Mouse (Mus musculus): ENCODE results near the gene Cabin1.
A peak's percentile ranks its signal among the peaks of the same experiment; 100 is the strongest.

Gene Cabin1

DNA sequence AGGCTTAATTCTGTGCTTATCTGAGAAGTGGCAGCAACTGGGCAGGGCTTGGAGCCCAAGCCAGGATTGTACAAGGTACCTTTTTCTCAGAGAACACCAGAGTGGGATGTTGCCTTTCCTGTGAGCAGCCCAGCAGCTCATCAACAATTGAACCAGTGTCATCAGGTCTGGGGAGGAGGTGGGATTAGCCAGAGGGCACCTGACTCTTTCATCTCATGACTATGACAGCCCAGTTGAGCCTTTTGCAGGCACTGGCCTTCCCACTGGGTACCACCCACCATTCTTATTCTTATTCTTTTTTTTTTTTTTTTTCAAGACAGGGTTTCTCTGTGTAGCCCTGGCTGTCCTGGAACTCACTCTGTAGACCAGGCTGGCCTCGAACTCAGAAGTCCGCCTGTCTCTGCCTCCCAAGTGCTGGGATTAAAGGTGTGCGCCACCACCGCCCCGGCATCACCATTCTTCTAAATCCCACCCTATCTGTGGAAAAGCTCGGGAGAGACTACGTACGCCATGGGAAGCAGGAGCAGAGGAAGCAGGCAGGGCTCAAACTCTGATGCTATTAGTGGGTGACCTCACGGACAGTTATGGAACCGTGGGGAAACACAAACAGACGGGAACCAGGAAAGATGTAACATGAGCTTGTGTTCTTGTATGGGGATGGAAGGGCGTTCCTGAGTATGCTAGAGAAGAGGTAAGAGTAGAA lies 127.9 kb downstream of the Cabin1 start:
- DNase-seq (ENCODE audit: low spot score in 2 of 2), result no peak

DNA sequence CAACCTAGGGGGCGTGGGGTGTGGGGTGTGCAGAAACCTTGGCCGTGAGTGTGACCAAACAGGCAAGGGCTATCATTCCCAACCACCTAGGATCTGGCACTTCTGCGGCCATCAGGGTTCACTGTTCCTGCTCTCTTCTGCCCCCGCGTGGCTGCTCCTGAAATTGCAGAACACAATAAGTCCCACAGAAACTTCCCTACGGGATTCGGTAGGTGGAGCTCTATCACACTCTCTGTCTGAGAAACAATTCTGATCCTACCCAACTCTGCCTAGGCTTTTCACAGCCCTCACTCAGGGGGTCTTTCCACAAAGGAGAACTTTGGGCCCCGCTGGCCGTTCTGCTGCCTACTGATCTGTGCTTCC lies 128.5 kb downstream of the Cabin1 start:
- peak; percentile 79 to 92 for DNase-seq (ENCODE audit: low spot score in 2 of 2)

DNA sequence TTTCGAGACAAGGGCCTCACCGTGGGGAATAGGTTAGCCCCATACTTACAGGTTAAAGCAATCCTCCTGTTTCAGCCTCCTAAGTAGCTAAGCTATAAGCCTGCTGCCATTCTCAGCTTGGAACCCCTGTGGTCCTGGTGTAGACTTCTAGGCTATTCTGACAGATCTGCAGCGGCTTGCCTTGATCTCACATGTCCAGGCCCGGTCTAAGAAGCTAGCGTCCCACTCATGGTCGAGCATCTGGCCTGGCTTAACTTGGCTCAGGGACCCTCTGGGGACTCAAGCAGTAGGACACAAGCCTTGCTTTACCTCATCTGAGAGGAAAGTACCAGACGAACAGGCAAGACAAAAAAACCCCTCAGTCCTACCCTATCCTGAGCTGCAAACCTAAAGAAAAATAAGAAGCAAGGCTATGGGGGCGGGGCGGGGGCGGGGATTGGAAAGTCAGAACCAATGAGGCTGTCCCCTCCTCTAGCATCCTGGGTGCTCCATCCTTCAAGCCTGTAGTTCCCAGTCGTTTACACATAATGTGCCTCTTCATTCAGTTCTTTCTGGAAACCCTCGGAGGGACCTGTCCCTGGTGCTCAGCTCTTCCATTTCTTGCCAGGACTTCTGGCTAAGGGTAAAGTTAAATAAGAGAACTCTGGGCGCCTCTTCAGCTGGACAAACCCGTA lies 129.0 kb downstream of the Cabin1 start:
- no peak for DNase-seq (ENCODE audit: low spot score in 2 of 2)

DNA sequence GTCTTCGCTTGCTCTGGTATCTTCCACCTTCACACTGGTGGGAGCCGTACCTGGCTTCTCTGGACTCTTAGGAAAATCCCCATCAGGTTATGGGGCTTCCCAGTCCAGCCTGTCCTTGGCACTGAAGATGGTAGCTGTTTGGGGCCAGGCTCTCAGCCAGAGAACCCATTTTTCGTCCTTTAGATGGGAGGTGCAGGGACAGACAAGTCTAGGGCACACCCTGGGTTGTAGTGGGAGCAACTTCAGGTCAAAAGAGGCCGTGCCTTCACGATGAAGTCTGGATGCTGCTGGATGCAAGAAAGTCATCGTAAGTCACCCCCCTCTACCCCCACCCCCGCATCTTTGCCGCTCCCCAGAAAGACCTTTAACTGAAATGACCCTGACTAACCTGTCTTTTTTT lies 129.5 kb downstream of the Cabin1 start:
- no peak for DNase-seq (ENCODE audit: low spot score in 2 of 2)

DNA sequence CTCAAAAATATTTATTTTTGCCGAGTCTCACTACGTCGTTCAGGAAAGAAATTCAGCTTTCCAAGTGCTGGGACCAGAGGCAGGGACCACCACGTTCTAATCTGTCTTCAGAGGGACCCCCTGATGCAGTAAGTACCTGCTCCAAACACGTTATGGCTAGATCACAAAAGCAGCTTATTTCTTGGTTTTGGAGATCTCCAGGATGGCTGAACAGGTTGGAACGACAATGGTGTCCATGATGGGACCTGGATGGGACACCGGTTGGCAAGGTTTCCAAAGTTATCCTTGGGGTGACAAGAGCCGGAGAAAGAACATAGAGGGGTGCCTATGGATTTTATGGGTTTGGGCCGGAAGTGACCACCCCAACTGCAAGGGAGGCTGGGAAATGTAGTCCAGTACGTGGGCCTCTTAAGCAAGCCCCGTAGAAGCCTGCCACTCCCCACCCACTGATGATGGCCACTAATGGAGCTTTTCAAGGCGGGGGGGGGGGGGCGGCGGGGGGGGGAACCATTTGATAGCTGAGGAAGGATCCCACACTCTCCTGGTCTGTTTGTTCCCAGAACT lies 130.5 kb downstream of the Cabin1 start:
- DNase-seq (ENCODE audit: low spot score in 2 of 2), result no peak

DNA sequence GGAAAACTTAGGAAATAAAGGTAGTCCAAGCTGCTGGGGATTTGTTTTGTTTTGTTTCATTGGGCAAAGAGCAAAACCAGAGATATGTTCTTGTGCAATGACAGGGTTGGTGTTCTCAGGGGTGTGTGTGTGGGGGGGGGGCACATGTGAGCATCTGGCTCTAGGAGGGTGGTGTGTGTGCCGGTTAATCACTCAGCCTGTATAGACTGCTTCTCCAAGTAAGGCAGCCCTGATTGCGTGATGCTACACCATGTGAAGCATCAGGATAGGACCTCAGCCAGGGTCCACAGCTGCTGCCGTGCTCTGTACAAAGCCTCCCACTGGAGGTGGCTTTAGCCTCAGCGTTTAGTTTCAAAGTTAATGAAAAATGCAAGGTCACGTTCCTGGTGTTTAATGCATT lies 131.1 kb downstream of the Cabin1 start:
- DNase-seq (ENCODE audit: low spot score in 2 of 2), result no peak

DNA sequence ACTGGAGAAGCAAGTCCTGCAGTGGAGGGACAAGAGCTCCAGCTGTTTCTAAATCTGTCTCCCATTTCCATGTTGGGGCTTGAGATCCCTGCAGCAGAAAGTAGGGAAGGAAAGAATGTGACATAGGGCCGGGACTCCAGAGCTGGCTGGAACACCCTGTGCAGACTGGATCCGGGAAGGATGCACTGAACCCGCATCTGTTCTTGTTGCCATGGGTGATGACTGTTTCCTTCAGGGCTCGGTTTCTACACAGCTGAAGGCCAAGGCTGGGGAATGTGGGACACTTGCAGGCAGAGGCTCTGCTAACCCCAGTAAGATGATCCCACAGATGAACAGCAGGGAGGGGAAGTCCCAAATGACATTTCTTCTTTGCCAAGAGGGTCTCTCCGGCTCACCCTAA lies 131.5 kb downstream of the Cabin1 start:
- DNase-seq (ENCODE audit: low spot score in 2 of 2), result no peak

DNA sequence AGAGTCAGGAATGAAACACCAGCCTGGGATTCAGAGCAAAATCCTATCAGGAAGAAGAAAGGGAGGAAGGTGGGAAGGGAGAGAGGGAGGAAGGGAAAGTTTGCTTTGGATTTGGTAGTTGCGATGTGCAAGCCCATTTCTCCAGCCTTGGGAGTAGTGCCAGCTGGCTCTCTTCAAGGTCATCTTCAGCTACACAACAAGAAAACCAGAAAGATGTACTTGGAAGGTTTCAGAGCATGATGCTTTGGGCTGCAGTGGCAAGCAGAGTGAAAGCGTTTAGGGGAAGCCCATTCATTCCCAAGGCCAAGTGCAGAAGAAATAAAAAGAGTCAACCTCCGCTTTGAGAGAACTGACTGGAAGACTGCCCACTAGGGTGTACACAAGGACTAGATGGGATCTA lies 136.7 kb downstream of the Cabin1 start:
- DNase-seq (ENCODE audit: low spot score in 2 of 2), result no peak

DNA sequence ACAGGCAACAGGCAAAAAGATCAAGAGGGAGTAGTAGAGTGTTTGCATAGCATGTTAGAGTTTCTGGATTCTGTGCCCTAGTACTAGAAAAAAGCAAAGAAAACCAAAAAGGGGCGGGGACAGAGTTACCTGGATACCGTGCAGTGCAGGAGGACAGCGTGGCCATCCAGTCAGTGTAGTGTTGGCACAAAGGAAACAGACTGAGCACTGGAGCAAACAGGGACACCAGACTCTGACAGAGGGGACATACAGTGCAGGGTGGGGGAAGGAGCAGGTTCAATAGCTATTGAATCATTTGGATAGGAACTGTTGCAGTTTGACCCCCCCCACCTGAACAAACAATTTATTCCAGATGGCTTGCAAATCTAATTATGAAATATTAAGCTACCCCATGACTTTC lies 137.2 kb downstream of the Cabin1 start:
- no peak for DNase-seq (ENCODE audit: low spot score in 2 of 2)

DNA sequence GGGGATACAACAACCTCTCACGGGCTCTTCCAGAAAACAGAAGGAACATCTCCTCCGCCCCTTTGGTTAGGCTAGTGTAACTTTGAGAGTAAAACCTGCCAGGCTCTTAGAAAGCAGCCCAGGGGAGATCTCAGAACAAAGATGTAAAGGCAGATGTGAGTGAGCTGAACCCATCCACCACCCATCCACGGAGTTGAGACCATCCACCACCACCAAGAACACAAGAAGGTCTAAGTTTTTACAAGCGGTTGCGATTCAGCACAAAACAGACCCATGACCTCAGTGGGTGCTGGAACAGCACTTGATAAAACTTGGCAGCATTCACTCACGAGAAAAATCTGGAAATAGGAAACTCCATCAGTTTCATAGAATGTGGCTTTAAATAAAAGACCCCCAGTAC lies 138.2 kb downstream of the Cabin1 start:
- no peak for DNase-seq (ENCODE audit: low spot score in 2 of 2)

DNA sequence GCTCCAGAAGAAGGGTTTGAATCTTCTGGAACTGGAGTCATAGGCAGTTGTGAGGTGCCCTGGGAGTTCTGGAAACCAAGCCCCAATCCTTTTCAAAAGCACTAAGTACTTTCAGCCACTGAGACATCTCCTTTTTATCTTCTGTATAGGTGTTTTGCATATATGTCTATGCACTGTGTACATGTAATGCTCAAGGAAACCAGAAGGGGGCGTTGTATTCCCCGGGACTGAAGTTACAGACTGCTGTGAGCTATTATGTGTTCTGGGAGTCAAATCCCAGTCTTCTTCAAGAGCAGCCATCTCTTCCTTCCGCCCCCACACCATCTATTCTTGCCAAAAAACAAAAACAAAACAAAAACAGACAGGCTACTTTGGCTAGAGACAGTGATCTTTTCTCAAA lies 143.3 kb downstream of the Cabin1 start:
- no peak for DNase-seq (ENCODE audit: low spot score in 2 of 2)

DNA sequence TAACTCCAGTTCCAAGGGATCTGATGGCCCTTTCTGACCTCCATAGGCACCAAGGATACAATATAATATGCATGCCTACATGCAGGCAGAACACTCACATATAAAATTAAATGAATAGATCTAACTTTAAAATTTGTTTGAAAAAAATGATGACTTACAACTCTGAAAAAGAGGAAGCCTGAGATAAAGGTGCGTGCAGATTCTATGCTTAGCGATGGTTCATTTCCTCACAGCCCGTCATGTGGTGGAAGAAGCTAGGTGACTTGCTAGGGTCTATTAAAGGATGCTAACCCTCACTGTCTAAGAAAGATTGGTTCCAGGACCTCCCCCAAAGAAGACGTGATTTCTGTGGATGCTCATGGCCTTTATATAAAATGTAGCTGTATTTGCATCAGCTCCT lies 148.1 kb downstream of the Cabin1 start:
- DNase-seq (ENCODE audit: low spot score in 2 of 2), result no peak

DNA sequence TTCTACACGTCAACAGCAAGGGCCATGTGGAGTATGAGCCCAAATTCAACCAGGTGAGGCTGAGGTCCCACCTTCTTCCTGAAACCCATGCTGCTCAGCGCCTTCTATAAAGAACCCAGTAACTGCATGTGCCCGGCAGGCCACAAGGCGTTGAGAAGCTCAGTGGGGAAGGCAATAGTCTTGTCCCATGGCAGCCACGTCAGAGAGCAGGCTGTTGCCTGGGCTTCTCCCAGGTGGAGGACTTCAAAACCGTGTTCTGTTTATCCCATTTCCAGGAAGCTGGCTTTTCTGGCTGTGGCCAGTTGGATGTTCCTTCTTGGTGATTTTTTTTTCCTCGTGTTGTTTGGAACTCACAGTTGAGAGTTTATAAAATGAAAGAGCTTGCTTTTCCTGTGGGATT lies 153.7 kb downstream of the Cabin1 start:
- no peak for DNase-seq (ENCODE audit: low spot score in 2 of 2)

DNA sequence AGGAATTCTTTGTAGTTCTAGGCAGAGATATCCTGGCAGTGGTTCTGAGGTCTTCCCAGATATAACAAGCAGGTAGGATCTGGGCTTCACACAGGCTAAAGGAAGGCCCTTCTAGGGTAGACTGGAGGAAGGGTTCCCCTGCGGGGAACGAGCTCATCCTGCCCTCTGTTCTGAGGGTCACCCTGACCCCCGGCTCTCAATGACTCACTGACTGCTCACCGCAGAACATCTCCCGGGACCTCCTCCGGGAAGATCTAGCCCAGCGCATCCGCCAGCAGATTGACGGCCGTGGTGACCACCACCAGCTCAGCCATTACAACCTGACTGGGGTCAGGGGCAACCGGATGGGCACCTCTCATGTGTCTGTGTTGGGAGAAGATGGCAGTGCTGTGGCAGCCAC lies 155.2 kb downstream of the Cabin1 start:
- DNase-seq (ENCODE audit: low spot score in 2 of 2), result no peak

DNA sequence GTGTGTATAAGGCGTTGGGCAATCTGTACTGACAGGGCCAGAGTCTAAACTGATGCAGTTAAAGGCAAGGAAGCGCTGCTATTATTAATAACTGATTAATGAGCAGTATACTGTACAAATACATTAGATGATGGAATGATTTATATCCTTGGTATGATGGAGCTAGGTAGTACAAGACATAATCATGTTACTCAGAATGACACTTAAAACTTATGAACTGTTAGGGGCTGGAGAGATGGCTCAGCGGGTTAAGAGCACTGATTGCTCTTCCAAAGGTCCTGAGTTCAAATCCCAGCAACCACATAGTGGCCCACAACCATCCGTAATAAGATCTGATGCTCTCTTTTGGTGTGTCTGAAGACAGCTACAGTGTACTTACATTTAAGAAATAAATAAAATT lies 156.9 kb downstream of the Cabin1 start:
- no peak for DNase-seq (ENCODE audit: low spot score in 2 of 2)

DNA sequence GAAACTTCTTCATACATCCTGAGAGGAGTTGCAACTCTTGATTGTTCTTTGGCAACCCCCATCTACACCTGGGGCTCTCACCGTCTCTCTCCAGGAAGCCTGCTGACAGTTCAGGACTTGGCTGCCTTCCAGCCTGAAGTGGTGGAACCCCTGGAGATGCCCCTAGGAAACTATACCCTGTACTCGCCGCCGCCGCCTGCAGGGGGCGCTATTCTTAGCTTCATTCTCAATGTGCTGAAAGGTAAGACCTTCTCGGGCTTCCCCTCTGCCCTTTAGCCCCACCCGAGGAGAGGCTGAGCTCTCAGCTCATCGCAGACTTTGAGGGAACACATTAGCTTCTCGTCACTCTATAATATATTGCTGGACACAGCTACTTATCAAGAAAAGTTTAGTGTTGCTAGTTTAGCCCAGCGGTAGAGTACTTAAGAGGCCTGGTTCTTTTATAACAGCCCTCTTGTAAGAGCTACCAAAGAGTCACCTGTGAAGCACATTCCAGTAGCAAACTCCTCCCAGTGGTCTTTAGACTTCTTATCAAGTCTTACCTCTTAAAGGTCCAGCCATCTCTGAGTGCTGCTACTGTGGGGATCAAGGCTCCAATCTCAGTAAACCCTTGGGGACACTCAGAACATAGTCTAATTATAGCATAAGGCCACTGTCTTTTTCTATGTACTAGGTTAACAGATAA lies 158.8 kb downstream of the Cabin1 start:
- peak in 1 of 2 experiments; percentile 76 for DNase-seq (ENCODE audit: low spot score in 2 of 2)

DNA sequence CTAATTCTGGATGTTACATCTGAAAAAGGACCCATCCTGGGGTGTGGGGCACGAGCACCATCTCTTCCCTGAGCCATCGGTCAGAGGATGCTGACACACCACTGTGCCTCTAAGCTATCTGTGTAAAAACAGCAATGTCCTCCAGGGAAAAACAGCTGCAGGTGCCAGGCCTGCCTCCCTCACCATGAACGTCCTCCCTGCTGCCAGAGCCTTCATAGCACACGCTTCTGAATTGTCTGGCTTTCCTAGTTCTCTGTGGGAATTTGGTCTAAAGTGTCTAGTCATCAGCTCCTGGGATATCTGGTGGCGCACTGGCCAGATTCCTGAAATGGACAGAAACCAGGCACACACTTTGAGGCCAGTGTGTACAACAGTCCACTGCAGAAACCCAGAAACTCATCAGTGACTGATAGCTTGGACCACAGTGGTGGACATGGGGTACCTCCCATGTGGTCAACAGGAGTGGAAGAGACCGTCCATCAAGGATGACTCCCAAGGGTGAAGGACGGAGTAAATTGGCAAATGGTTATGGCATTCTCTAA lies 163.9 kb downstream of the Cabin1 start:
- no peak for DNase-seq (ENCODE audit: low spot score in 2 of 2)

All from spleen, postnatal 4 days (tissue).